Mouse (Mus musculus) midbrain, embryonic 13.5 days (tissue): Measurements from ENCODE around the gene Gm9780. TPM values are rescaled to one million over a fixed set of nuclear protein-coding genes. Genes with fewer than 3 reads are reported as not detected.
"Not testable (repeated sequence)": the region's sequence is repeated elsewhere in the genome, so short reads cannot be mapped to it uniquely, and the experiment has no call there.

Experiments used
- ATAC-seq: fragments of 200-750 bp; cut with Nextera tagmentation; 2 replicates; pipeline ENCODE4 v1.8.0; 2017; ENCODE audit warnings: mild to moderate bottlenecking, moderate TSS enrichment, moderate library complexity
- H3K27ac ChIP-seq: fragments of 300-500 bp; sonication (generic); 2 replicates; pipeline ENCODE4 v1.5.1; 2015; ENCODE audit warnings: inconsistent platforms, mild to moderate bottlenecking, moderate library complexity
- H3K27me3 ChIP-seq: fragments of 300-500 bp; sonication (generic); 2 replicates; pipeline ENCODE4 v1.6.1; 2015; ENCODE audit warnings: mild to moderate bottlenecking, inconsistent platforms
- H3K36me3 ChIP-seq: fragments of 300-500 bp; sonication (generic); 2 replicates; pipeline ENCODE4 v1.6.1; 2015; ENCODE audit warnings: mild to moderate bottlenecking, inconsistent platforms
- H3K4me1 ChIP-seq: fragments of 300-500 bp; sonication (generic); replicated peaks from 2 replicates; pipeline ENCODE4 v1.6.1; 2015; ENCODE audit warnings: inconsistent platforms
- H3K4me2 ChIP-seq: fragments of 300-500 bp; sonication (generic); replicated peaks from 2 replicates; pipeline ENCODE4 v1.6.1; 2015; ENCODE audit warnings: moderate library complexity, mild to moderate bottlenecking, inconsistent platforms
- H3K4me3 ChIP-seq: fragments of 300-500 bp; sonication (generic); replicated peaks from 2 replicates; pipeline ENCODE4 v1.5.1; 2015; ENCODE audit warnings: mild to moderate bottlenecking, inconsistent platforms
- H3K9ac ChIP-seq: fragments of 300-500 bp; sonication (generic); replicated peaks from 2 replicates; pipeline ENCODE4 v1.6.1; 2015; ENCODE audit warnings: mild to moderate bottlenecking, inconsistent platforms
- H3K9me3 ChIP-seq: fragments of 300-500 bp; sonication (generic); 2 replicates; pipeline ENCODE4 v1.6.1; 2016; ENCODE audit warnings: mild to moderate bottlenecking, inconsistent platforms
- WGBS: fragments of 180-500 bp; shearing (Covaris S2); methylation state at CpG from one replicate; pipeline ENCODE4 v1.1.7; 2015; 5-methylcytosine and 5-hydroxymethylcytosine counted together
- polyA plus RNA-seq: library from polyadenylated mRNA; unstranded; fragments of >200 nt; fragmentation: Nextera tagmentation; extraction: Ambion mirVana; gene quantifications from 2 replicates; pipeline ENCODE4 v1.2.1, GENCODE M21; 2015

Gm9780 gene
- polyA plus RNA-seq, 1 experiment from 2014 or later = 3.0 TPM

DNA sequence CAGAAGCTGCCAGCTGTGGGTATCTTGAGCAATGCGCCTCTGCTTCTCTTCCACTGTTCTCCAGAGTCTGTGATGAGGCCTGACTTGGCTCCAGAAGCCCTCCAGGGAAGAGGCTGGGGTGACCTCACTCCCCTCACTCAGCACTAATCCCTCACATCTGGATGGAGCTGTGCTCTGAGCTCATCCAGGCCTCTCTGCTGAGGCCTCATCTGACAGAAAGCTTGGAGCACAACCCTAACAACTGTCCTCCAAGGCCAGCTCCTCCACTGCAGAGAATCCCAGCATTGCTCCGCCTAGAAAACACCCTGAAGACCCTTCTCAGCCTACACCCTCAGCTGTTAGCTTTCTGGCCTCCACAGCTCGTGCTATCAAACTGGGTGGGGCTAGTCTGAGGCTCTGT lies 8.1 kb downstream of the Gm9780 start:
- H3K4me3 ChIP-seq, H3K4me2 ChIP-seq, H3K9me3 ChIP-seq, H3K36me3 ChIP-seq, H3K4me1 ChIP-seq, ATAC-seq, H3K27ac ChIP-seq, H3K9ac ChIP-seq, H3K27me3 ChIP-seq: not testable (repeated sequence)
- no CpG with 5 or more reads among the region's 3 CpGs for WGBS

DNA sequence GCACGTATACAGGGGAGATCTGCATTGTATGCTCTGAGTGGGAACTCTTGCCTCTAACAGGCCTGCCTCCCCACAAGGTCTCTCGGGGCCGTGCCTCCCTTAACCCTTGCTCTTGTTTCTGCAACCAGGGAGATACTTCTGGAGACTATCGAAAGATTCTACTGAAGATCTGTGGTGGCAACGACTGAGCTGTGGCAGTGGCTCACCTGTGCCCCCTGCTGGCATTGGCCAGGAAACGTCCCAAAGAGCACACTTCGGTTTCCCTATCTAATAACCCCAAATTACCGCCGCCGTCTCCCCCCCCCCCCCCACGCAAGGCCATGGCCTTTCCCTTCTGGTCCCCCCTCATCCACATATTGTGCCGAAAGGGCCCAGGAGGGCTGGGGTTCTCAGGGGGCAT lies 16.9 kb downstream of the Gm9780 start:
- H3K4me3 ChIP-seq, H3K36me3 ChIP-seq, ATAC-seq, H3K4me1 ChIP-seq, H3K9ac ChIP-seq, H3K27ac ChIP-seq, H3K4me2 ChIP-seq, H3K27me3 ChIP-seq, H3K9me3 ChIP-seq: not testable (repeated sequence)
- no CpG with 5 or more reads among the region's 12 CpGs for WGBS

DNA sequence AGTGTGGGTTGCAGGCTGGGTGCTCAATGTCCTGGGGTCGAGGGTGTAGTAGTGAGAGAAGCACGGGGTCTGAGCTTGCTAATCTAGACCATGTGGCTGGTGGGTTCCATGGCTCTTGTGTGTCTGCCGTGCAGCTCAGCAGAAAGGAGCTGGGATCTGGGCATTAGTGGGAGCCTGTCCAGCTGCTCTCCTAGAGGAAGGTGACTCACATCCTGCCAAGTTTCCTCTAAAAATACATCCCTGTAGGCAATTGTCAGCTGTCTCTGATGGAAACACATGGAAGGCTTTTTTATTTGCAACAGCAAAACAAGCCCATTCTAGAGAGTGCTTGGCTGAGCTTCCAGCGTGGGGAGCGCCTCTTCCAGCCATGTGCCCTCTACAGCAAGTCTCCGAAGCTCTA lies 19.7 kb downstream of the Gm9780 start:
- H3K36me3 ChIP-seq, H3K9me3 ChIP-seq, H3K27ac ChIP-seq, ATAC-seq, H3K4me3 ChIP-seq, H3K4me2 ChIP-seq, H3K4me1 ChIP-seq, H3K9ac ChIP-seq, H3K27me3 ChIP-seq: not testable (repeated sequence)
- no CpG with 5 or more reads among the region's 6 CpGs for WGBS

DNA sequence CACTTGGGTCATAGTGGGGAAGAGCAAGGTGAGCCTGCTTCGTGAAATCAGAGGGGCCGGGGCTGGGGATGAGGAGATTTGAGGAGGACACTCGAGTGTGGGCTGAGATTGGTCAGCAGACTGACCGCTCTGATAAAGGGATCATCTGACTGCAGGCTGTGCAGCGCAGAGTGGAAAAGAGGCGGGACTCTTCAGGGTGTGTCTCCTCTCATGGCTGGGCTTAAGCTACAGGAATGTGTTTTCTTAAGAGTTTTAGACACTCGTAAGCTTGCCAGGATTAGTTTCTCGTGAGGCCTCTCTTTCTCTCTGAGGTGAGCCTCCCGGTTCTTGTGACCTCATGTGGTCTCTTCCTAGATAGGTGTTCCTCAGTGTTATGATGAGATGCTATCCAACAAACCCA lies 21.0 kb downstream of the Gm9780 start:
- H3K4me1 ChIP-seq, ATAC-seq, H3K36me3 ChIP-seq, H3K27ac ChIP-seq, H3K4me3 ChIP-seq, H3K9me3 ChIP-seq, H3K27me3 ChIP-seq, H3K9ac ChIP-seq, H3K4me2 ChIP-seq: not testable (repeated sequence)
- WGBS = no CpG with 5 or more reads among the region's 9 CpGs

DNA sequence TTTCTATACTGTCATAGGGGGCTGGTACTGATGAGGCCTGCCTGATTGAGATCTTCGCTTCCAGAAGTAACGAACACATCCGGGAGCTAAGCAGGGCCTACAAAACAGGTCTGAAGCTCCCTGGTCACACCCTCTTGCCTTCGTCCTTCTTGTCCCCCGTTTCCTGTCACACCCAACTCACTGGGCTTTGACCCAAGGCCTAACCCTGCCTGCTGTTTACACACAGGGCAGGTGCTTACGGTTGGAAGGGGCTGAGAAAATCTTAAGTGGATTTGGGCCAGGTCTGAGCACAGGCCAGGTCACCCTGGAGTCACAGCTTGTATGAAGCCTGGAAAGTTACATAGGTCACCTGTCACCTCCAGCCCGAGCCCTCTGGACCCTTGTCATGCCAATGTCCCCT lies 26.1 kb downstream of the Gm9780 start:
- not testable (repeated sequence) for H3K27ac ChIP-seq, H3K4me3 ChIP-seq, H3K4me2 ChIP-seq, H3K27me3 ChIP-seq, H3K9me3 ChIP-seq, H3K36me3 ChIP-seq, H3K9ac ChIP-seq, H3K4me1 ChIP-seq, ATAC-seq
- WGBS = no CpG with 5 or more reads among the region's 7 CpGs

DNA sequence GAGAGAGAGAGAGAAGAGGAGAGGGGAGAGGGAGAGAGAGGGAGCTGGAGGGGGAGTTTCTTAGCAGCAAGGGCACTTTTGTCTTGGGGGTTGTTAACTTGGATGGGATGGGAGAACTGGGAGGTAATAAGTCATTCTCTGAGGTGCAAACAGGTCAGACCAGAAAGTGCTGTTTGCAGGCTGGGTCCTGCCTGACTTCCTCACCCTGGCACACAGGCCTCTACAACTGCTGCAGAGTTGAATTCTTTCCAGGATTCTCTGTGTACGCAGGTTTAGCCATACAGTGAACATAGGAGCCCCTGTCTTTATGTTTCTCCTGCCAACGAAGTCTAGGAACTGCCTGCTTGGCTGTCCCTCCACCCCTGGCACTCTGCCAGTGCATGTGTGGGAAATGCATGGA lies 35.0 kb downstream of the Gm9780 start:
- not testable (repeated sequence) for H3K36me3 ChIP-seq, H3K9ac ChIP-seq, H3K9me3 ChIP-seq, H3K27me3 ChIP-seq, ATAC-seq, H3K4me1 ChIP-seq, H3K27ac ChIP-seq, H3K4me2 ChIP-seq, H3K4me3 ChIP-seq
- WGBS = no CpG with 5 or more reads among the region's 2 CpGs

DNA sequence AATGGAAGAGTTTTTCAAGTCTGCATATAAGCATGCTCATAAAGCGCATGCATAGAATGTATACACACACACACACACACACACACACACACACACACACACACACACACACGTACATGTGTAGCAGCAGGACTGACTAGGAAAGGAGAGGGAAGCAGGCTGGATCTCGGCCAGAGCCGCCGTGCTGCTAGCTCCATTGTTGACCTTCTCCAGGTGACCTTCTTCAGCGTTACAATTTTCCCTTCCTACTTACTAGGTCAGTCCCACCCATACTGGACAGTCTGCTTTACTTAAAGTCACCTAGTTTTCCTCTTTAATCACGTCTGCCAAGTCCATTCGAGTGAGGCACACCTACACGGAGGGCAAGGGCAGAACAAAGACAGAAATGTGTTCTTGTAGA lies 60.6 kb downstream of the Gm9780 start:
- not testable (repeated sequence) for H3K9me3 ChIP-seq, H3K4me2 ChIP-seq, H3K27ac ChIP-seq, H3K4me3 ChIP-seq, H3K36me3 ChIP-seq, H3K4me1 ChIP-seq, ATAC-seq, H3K27me3 ChIP-seq, H3K9ac ChIP-seq
- WGBS = 88% methylated on average over 5 of the region's 9 CpGs

DNA sequence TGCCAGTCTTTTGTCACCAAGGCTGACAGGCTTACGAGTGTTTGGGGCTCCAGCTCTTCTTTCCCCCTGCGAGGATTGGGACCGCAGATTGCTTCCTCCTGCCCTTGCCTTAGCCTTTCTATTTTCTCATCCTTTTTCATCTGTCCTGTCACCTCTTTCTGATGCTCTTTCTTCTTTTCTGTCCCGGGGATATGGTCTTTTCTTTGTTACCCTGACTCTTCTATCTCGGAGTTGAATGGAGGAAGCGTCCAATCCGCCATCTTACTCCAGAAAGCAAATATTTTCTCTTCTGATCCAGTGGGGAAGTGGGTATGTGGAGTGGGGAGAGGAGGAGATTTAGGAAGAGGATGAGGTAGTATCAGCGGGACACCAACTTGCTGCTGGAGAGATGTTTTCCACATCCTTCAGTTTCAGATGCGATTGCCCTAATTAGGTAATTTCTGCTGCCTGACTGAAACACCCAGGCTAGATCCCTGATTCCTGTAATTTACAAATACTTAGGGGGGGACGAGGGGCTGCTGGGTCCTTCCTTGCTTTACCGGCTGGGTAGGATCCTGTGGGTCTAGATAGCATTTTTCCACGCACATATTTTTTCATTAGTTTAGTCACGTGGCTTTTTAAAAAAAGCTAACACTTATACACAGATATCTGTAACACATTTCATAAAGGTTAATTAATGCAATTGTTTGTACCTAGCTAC lies 63.1 kb downstream of the Gm9780 start:
- peak overlapping the region; percentile 94 for H3K27ac ChIP-seq
- WGBS = 0% methylated on average over 6 of the region's 13 CpGs
- H3K9me3 ChIP-seq, H3K36me3 ChIP-seq, H3K27me3 ChIP-seq, H3K4me1 ChIP-seq: not testable (repeated sequence)
- peak overlapping the region; percentile 26 for H3K4me3 ChIP-seq
- H3K4me2 ChIP-seq = peak overlapping the region; percentile 45
- H3K9ac ChIP-seq = 0 out of 2 replicates have a peak overlapping the region, but pooled peaks have one; percentile 44
- peak; percentile 90 for ATAC-seq

DNA sequence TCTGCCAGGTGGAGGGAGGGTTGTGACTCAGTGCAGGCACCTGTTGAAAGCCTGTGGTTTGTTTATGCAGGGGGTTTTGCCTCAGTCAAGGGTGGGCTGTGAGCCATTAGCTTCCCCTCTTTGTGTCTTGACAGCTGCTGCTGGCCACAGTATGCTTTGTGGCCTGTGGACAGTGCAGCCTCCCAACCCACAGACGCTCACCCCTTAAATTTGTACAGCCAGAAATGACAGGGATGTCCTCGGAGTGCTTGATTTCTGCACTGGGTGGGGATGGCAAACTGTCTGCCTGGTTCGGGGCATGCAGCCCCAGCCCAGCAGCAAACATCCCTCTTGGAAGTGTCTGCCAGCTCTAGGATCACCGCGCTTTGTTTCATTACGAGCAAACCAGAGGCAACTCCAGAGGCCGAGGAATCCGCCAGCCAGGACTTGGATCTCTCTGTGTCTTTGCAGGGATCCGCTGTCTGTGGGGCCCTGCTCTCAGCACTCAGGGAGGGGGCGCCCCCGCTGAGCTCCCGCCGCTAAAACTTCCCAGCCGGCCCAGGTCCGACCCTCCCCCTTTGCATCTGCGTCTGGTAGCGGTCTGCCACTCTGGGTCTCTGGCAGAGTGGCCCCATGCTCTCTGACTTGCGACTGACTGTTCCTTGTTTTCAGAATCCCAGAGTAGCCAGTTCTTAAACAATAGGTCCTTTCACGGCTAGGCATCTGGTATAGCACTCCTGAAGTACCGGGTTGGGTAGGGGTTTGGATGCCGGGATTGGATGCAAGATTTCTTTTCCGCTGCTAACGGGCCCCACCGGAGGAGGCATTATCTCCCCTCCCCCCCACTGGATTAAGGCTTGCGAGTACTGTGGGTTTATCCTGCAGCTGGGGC lies 63.9 kb downstream of the Gm9780 start, which contains the start of gene Duxbl1:
TSS of gene Duxbl1 (plus strand) at position 207 of the 871 bp plus-strand sequence.
- not testable (repeated sequence) for H3K9me3 ChIP-seq, H3K36me3 ChIP-seq, H3K4me1 ChIP-seq, H3K27me3 ChIP-seq
- peak; percentile 92 for ATAC-seq
- Histone ChIP-seq H3K9ac (0 out of 2 replicates have a peak within 1 kb of the TSS, but pooled peaks have one; percentile 44), H3K4me2 (peak within 1 kb of the TSS; percentile 45), H3K4me3 (peak within 1 kb of the TSS; percentile 26), H3K27ac (peak within 1 kb of the TSS; percentile 94)
- no CpG with 5 or more reads among the region's 25 CpGs for WGBS

Other genes starting within 250 kb of the Gm9780 start
- gene Anxa11, start 200.6 kb downstream of the Gm9780 start, polyA plus RNA-seq = 1.9 TPM in 2 replicates
- not detected in 2 replicates for gene Plac9a, start 139.6 kb downstream of the Gm9780 start, polyA plus RNA-seq
- gene Tmem254a, start 115.0 kb downstream of the Gm9780 start, polyA plus RNA-seq = 2.6 and 2.9 TPM in 2 replicates
- not detected in 2 replicates for gene Cphx1, start 104.4 kb downstream of the Gm9780 start, polyA plus RNA-seq
- 6.3 and 7.7 TPM in 2 replicates for gene Duxbl1, start 64.1 kb downstream of the Gm9780 start, polyA plus RNA-seq
- gene Tmem254c, start 24.6 kb upstream of the Gm9780 start, polyA plus RNA-seq = 17.6 and 21.9 TPM in 2 replicates
- not detected in 2 replicates for gene Cphx2, start 38.8 kb upstream of the Gm9780 start, polyA plus RNA-seq
- gene Cphx3, start 39.6 kb upstream of the Gm9780 start, polyA plus RNA-seq = not detected in 2 replicates
- not detected in 2 replicates for gene Duxbl2, start 75.6 kb upstream of the Gm9780 start, polyA plus RNA-seq
- gene Plac9b, start 139.8 kb upstream of the Gm9780 start, polyA plus RNA-seq = 5.8 and 6.3 TPM in 2 replicates
- 18.7 and 19.3 TPM in 2 replicates for gene Tmem254b, start 164.3 kb upstream of the Gm9780 start, polyA plus RNA-seq
- 5.9 and 8.1 TPM in 2 replicates for gene Duxbl3, start 215.3 kb upstream of the Gm9780 start, polyA plus RNA-seq